Comparison of ENCODE assay signal across 17 mouse cellular contexts in the genomic region with DNA sequence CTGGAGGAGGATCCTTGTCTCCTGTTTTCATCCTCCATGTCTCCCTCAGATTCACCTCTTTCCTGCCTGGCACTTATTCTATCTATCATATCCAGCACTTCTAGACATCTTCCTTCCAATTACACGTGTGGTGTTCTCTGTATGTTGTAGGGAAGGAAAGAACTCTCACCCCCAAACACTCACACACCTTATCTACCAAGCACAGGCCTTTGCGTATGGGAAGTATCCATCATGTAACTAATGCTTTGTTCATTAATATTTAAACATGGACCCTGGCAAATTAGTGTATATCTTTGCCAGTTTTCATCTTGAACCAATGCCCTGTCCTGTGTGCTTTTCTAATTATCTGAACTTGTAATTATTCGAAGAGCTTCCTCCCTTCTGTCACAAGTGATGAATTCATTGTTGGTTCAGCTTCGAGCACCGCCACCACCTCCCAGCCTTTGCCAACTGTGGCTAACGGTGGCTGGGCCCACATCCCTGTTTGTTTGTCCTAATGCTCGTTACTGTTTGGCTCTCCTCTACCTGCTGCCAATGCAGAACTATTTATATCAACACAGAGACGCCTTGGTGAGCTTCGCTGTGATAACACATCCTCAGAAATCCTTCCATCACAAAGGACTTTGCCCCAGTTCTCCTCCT.
DNase-seq lines count a peak whose midpoint lies in the region; ATAC-seq and TF ChIP-seq lines count a peak whose summit lies in the region.
"Had no signal": no experiment of that assay in that cellular context is flagged by ENCODE, and none has a peak within 500 bp of the region (broad histone marks: within the 10 kb centered on the region; RNA-seq: fewer than 3 reads in every experiment).

No protein-coding gene starts in this region.

- no peak for TF ChIP-seq CTCF in liver, adult 2 months (IDR thresholded peaks at IDR 0.05; ENCODE audit: low read depth, low read length)

- whole genome bisulfite sequencing in liver, adult 2 months, result 27% methylated on average over 9 of the region's 9 CpGs
- 55% methylated on average over 9 of the region's 9 CpGs for WGBS in liver, embryonic 11.5 days

- H3K27ac ChIP-seq in liver, adult 2 months (replicated peaks; ENCODE audit: insufficient read depth, low read depth, low read length), result peak overlapping the region; percentile 96
- no peak overlapping the region for H3K27ac ChIP-seq in liver, embryonic 11.5 days (ENCODE audit: low read depth, low read length)
- H3K27ac ChIP-seq: hindbrain, embryonic 15.5 days; intestine, embryonic 15.5 days; limb, embryonic 15.5 days; midbrain, embryonic 15.5 days; neural tube, embryonic 15.5 days; stomach, embryonic 15.5 days had no signal

- TF ChIP-seq POLR2A in liver, adult 2 months (IDR thresholded peaks at IDR 0.05; ENCODE audit: extremely low read depth, insufficient read depth, low read length), result no peak
- TF ChIP-seq POLR2A in myocyte (IDR thresholded peaks at IDR 0.05; ENCODE audit: insufficient read length, low read depth), result no peak

- H3K4me1 ChIP-seq in liver, adult 2 months (ENCODE audit: control insufficient read depth, insufficient read depth, low read length), result peaks cover 37% of the 10 kb centered on the region
- no peaks in the 10 kb centered on the region for H3K4me1 ChIP-seq in liver, embryonic 11.5 days (replicated peaks; ENCODE audit: control insufficient read depth, insufficient read depth, low read length)

- no peaks in the 10 kb centered on the region for H3K79me2 ChIP-seq in liver, adult 2 months (ENCODE audit: control insufficient read depth, insufficient read depth, low read length)
- no peaks in the 10 kb centered on the region for H3K79me2 ChIP-seq in myocyte (ENCODE audit: control insufficient read depth, insufficient read depth)

- DNase-seq in cerebellum, adult 11-12 months, result no peak
- peak; percentile 38 for DNase-seq in heart, adult 8-10 months (ENCODE audit: low spot score)
- DNase-seq in heart, postnatal 4 days, result no peak
- DNase-seq in liver, adult 2 months (ENCODE audit: extremely low read depth, low read depth, low spot score), result peak; percentile 88
- DNase-seq in liver, embryonic 11.5 days (ENCODE audit: low spot score), result no peak
- DNase-seq in kidney, postnatal 14 days, result no peak
- DNase-seq: embryo, embryonic 11 days; thymus, adult 18-20 months had no signal

- H3K9me3 ChIP-seq in liver, embryonic 11.5 days (ENCODE audit: control insufficient read depth, low read length), result no peaks in the 10 kb centered on the region; the same call in 1 of the 2 replicates
- H3K9me3 ChIP-seq: hindbrain, embryonic 15.5 days; intestine, embryonic 15.5 days; limb, embryonic 15.5 days; midbrain, embryonic 15.5 days; neural tube, embryonic 15.5 days; stomach, embryonic 15.5 days had no signal

- H3K9ac ChIP-seq in liver, adult 2 months (ENCODE audit: low read depth, low read length), result 0 out of 2 replicates have a peak overlapping the region, but pooled peaks have one; percentile 19
- no peak overlapping the region for H3K9ac ChIP-seq in liver, embryonic 11.5 days (ENCODE audit: low read depth, low read length)
- H3K9ac ChIP-seq: forebrain, postnatal 0 days; hindbrain, embryonic 15.5 days; intestine, embryonic 15.5 days; limb, embryonic 15.5 days; midbrain, embryonic 15.5 days; neural tube, embryonic 15.5 days; stomach, embryonic 15.5 days had no signal

- H3K36me3 ChIP-seq in liver, adult 2 months (ENCODE audit: control insufficient read depth, insufficient read depth, low read length), result no peaks in the 10 kb centered on the region
- no peaks in the 10 kb centered on the region for H3K36me3 ChIP-seq in liver, embryonic 11.5 days (ENCODE audit: control insufficient read depth, insufficient read depth, low read length)
- H3K36me3 ChIP-seq in myocyte (ENCODE audit: control insufficient read depth, insufficient read depth), result no peaks in the 10 kb centered on the region
- H3K36me3 ChIP-seq: hindbrain, embryonic 15.5 days; intestine, embryonic 15.5 days; limb, embryonic 15.5 days; midbrain, embryonic 15.5 days; neural tube, embryonic 15.5 days; stomach, embryonic 15.5 days had no signal

- no peak overlapping the region for H3ac ChIP-seq in myocyte (ENCODE audit: control insufficient read depth, insufficient read length)

- H3K4me2 ChIP-seq in liver, embryonic 11.5 days, result no peak overlapping the region
- peak overlapping the region; percentile 42 for H3K4me2 ChIP-seq in myocyte (ENCODE audit: low read depth)
- H3K4me2 ChIP-seq: hindbrain, embryonic 15.5 days; intestine, embryonic 15.5 days; limb, embryonic 15.5 days; midbrain, embryonic 15.5 days; neural tube, embryonic 15.5 days; stomach, embryonic 15.5 days had no signal

- no peaks in the 10 kb centered on the region for H3K27me3 ChIP-seq in liver, adult 2 months (ENCODE audit: control insufficient read depth, insufficient read depth, low read length)
- H3K27me3 ChIP-seq in liver, embryonic 11.5 days (replicated peaks; ENCODE audit: control insufficient read depth, insufficient read depth, low read length), result no peaks in the 10 kb centered on the region
- no peaks in the 10 kb centered on the region for H3K27me3 ChIP-seq in myocyte (ENCODE audit: control insufficient read depth, insufficient read depth, insufficient read length)
- H3K27me3 ChIP-seq: hindbrain, embryonic 15.5 days; intestine, embryonic 15.5 days; limb, embryonic 15.5 days; midbrain, embryonic 15.5 days; neural tube, embryonic 15.5 days; stomach, embryonic 15.5 days had no signal

- ATAC-seq in cerebellum, adult (ENCODE audit: insufficient number of reproducible peaks, low FRiP score, low TSS enrichment), result peak; percentile 34
- no peak for ATAC-seq in liver, embryonic 11.5 days (replicated peaks; ENCODE audit: low FRiP score)
- ATAC-seq: intestine, embryonic 15.5 days; midbrain, embryonic 15.5 days had no signal

- no peak overlapping the region for H3K4me3 ChIP-seq in liver, adult 2 months (ENCODE audit: insufficient read depth, low read depth, low read length)
- H3K4me3 ChIP-seq in liver, embryonic 11.5 days (ENCODE audit: low read depth, low read length), result no peak overlapping the region
- no peak overlapping the region for H3K4me3 ChIP-seq in myocyte
- H3K4me3 ChIP-seq: hindbrain, embryonic 15.5 days; intestine, embryonic 15.5 days; limb, embryonic 15.5 days; midbrain, embryonic 15.5 days; neural tube, embryonic 15.5 days; stomach, embryonic 15.5 days had no signal

TF ChIP-seq in myocyte, 11 proteins besides CTCF, POLR2A, EP300 and RAD21:
- TF ChIP-seq CEBPB (IDR thresholded peaks at IDR 0.05; ENCODE audit: insufficient read depth, poor library complexity, severe bottlenecking) (no peak), MAX (IDR thresholded peaks at IDR 0.05; ENCODE audit: low read depth) (no peak)

Comparison
In these comparisons a context has a peak if more than half of its experiments do, and no peak if none do; other contexts are left out.
1. DNase-seq: peak in heart, adult 8-10 months (single experiment) and liver, adult 2 months (single experiment); none in cerebellum, adult 11-12 months (single experiment), heart, postnatal 4 days (single experiment), liver, embryonic 11.5 days (single experiment) and kidney, postnatal 14 days (single experiment).